Mouse (Mus musculus): Measurements from ENCODE around the gene Arpc4.

The Arpc4 gene

DNA sequence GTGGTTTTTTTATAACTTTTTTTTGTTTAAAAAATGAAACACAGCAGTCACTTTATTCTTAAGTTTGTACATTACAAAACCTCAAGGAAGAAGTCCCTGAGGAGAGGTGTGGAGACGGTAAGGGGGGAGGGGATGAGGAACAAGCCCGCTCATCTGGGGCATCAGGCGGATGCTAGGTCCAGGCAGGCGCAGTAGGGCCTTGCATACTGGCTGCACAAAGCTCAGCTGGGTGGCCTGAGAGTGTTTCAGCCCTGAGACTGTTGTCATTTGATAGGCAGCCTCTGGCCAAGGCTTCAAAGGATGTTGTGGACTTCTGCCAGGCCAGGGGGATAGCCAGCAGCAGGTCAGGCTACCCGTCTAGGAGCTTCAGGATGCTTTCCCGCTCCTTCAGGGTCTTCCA, 11.3 kb upstream of the Arpc4 start:
- no peak for DNase-seq (ENCODE audit: low spot score)

DNA sequence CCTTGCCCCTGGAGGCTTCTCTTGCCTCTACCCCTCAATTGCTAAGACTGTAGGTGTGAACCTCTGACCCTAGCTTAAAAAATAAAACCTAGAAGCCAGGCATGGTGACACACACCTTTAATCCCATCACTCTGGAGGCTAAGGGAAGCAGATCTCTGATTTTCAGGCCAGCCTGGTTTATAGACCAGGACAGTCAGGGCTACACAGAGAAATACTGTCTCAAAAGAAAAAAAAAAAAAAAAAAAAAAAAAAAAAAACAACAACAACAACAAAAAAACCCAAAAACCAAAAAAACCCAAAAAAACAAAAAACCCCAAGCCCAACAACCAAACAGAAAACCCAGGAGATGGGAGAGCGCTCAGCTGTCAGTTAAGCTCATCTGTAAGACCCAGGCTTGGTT, 10.3 kb upstream of the Arpc4 start:
- DNase-seq (ENCODE audit: low spot score) = no peak

DNA sequence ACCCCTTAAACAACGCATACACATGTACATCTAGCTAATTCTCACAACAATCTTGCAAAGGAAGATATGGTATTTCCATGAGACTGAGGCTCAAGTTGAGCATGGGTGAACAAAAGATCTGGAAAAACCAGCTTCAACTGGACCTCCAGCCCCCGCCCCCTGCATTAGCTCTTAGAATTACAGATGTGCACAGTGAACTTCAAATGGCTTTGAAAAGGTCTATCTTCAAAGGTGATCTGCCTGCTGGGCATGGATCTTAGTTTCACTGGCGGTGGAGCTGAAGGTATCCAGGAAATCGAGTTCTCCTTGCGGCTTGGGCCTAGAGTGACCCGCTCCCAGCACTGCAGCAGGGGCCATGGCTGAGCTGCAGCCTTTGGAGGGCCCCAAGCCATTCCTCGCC, 9.8 kb upstream of the Arpc4 start:
- DNase-seq (ENCODE audit: low spot score) = no peak

DNA sequence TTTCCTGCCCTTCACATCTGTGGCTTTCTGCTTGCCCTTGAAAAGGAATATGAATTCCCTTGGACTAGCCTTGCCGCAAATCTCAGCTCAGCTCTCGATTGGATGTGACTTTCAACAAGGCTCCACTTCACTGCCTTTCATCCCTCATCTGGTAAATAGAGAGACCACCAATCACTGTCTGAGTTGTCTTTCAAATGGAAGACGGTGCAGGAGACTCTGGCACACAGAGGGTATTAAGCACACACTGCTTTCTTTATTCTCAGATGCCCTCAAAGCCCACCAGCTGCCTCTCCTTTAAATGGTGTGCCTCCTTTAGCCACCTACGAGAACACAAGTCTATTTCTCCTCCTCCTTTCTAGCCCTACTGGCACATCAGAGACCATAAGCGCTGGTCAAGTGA, 9.3 kb upstream of the Arpc4 start:
- no peak for DNase-seq (ENCODE audit: low spot score)

DNA sequence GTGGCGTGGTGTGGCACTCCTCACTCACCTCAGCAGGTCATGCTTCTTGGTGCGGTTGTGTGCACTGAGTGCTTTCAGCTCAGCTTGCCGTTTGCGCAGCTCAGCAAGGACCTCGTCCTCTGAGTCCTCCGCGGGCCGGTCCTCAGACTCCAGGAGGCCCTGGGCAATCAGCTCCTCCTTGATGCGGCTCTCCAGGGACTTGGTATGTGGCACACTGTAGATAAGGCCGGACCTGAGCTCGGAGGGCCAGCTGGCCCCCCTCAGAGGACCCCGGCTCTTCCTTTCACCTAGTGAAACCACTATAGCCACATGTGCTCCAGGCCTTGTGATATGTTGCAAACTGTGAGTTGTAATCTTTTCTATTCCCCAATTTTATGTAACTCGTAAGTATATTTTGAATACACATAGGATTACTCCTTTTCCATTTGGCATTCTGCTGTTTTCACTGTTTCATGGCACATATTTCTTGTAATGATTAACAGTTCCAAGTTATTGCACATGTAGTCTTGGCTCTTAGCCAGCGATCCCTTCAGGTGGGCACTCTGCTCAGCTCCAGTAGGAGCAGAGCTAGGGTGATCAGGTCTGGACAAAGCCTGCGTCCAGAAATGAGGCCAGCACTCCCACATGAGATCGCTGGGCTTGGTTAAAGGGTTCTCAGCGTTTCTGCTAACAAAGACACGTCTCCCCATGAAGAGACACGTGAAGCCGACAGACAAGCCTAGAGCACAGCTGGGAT, 7.6 kb upstream of the Arpc4 start:
- DNase-seq (ENCODE audit: low spot score) = no peak

DNA sequence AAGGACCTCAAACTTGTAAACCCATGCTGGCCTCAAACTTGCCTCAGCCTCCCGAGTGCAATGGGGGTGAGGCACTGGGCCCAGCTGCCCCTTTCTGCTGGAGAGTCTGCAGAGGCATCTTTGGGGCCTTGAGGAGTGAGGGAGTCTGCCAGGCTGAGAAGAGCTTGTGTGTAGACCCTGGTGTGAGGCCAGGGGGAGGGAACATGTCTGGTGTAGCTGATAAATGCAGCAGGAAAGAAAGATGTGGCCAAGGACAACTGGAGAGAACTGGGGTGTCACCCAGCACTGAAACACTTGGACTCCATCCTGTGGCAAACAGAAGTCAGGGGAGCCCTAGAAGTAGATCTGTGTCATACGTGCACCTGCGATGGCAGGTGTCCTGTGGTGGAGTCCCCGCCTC, 4.4 kb upstream of the Arpc4 start:
- no peak for DNase-seq (ENCODE audit: low spot score)

DNA sequence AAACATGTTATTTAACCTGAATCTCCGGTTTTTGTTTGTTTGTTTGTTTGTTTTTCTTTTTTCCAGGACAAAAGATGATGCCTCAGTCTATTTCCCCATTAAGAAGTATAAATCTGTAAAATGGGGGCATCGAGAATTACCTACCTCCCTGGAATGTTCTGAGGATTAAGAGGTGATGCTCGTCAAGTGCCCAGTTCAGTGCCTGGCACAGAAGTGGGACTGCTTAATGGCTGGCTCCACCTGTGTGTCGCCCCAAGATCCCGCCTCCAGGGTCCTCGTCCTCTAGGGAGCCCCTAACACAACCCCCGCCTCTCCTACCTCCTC, 781 bp upstream of the Arpc4 start:
- no peak for DNase-seq (ENCODE audit: low spot score)

DNA sequence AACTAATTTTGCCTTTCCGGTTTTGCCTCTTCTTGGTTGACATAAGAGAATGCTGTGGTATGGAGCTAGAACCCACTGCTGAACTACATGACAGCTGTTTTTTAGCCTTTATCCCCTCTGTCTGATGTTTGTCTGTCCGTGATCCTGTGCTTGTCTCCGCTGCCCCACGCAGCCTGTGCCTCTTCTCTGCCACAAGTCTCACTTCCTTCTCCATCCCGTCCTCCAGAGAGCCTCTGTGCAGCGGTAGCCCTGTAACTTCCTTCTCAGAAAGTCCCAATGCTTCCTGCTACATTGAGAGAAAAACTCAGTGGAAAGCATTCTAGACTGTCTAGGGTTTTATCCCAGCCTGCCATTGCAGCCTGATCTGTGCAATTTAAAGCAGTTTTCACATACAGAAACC, 1.3 kb downstream of the Arpc4 start:
- DNase-seq (ENCODE audit: low spot score) = no peak

DNA sequence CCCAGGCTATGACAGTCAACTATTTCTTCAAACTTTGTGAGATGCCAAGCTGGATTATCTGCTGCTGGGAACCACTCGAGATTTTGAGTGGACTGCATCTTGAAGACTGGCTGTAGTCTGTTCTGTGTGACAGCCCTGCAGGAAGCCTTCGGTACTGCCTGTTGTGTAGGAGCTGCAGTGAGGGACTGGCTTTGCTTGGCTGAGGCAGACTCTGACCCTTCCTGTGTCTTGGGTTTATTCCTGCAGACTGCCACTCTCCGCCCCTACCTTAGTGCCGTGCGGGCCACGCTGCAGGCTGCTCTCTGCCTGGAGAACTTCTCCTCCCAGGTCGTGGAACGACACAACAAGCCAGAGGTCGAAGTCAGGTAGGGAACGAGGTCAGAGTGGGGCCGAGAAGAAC, 2.6 kb downstream of the Arpc4 start:
- DNase-seq (ENCODE audit: low spot score) = no peak

DNA sequence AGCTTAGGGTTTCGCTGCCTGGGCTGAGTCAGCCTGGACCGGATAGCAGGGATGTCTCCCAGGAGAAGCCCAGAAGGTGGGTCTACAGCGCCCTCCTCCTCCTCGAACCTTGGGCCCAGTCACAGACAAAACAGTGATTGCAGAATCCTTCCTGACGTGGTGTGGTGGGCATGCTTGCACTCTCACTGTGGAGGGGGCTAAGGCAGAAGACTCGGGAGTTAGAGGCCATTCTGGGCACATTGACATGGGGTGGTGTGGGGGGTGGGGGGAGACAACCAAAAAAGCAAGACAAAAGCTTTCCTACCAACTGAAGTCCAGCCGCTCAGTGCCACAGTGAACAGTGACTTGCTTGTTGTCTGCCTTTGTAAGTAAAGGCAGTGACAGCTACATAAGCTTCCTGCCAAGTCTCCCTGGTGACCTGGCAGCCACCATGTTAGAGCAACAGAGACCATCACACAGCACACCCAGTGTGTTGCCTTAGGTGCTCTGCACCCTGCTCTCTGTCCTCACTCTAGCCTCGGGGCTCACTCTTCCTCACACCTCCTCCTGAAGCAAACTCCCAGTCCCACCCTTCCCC, 6.5 kb downstream of the Arpc4 start:
- DNase-seq (ENCODE audit: low spot score) = no peak

DNA sequence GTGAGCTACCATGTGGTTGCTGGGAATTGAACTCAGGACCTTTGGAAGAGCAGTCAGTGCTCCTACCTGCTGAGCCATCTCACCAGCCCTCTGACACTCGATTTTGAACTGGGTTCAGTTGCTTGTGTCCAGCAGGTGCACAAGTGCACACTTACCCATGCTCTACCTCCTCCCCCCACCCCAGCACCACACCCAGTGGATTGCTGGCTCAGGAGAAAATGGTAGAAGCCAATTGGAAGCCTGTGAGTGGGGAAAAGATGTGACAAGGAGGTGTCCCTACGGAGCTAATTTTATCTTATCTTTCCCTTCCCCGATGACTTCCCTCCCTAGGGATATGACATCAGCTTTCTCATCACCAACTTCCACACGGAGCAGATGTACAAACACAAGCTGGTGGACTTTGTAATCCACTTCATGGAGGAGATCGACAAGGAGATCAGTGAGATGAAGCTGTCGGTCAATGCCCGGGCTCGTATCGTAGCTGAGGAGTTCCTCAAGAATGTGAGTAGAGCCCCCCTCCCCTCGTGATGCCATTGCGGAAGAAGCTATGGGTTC, 7.3 kb downstream of the Arpc4 start:
- no peak for DNase-seq (ENCODE audit: low spot score)

DNA sequence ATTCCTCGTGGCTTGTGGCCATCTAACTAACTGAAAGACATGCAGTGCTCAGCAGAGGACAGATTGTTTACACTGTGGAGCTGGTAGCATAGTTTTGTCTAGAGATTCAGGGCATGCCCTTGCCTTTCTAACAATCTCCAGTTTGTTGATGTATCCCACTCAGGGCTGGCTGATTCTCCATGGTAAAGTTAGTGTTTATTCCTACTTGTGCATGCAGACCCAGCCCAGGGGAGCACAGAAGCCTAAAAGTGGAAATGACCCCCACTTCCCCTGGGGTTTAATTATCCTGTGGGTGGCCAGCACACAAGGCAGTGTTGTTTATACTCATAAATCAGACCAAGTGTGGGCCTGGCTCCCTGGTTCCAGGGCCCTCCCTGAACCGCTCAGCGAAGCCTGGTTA, 8.1 kb downstream of the Arpc4 start:
- DNase-seq (ENCODE audit: low spot score) = no peak

DNA sequence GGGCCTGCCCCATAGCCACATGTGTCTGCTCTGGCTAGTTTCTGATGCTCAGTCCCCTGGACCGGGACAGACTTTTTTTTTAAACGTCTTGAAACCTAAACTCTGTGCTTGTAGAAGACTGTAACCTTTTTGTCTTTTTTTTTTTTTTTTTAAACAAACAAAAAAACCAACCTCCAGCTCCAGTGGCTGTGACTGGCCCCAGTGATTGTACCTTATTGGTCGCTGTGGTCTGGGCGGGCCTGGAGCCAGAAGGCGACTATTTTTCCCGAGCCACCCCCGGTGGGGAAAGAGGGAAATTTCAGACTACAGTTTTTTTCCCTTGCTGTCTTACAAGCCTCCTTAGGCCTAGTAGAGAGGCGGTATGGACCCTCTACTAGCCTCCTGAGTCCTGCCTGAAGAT, 11.0 kb downstream of the Arpc4 start, which contains the start of gene Ttll3:
Gene Ttll3, plus strand, starts transcription at position 301 of the 400 bp plus-strand sequence.
- no peak for DNase-seq (ENCODE audit: low spot score)

DNA sequence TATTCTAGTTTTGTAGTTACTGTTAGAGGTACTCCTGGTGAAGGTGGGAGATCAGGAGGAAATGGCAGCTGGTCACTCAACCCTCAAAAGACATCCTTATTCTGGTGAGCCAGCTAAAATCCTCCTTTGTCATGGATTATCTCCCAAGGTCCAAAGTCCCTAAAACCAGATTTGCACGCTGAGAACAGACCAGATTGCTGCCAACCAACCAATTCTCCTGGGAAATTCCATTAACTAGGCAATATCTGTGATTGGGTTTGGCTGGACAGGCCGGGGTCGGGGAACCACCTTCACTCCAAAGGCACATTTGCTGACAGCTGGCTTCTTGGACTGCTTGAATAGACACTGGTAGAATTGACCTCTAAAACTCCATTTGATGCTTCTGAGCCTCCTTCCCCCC, 12.8 kb downstream of the Arpc4 start:
- peak; percentile 21 for DNase-seq (ENCODE audit: low spot score)

DNA sequence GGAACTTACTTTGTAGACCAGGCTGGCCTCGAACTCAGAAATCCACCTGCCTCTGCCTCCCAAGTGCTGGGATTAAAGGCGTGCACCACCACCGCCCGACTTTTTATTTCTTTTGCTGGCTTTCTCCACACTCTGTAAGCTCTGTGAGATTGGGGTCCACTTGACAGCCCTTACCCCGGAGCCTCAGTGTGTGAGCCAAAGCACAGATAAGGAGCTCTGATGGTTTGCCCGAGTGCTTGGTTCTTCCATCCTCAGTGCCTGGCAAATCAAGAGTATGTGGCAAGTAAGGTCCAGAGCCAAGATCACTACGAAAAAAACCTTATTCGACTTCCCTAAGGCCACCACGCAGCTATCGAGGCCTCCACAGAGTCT, 14.1 kb downstream of the Arpc4 start:
- DNase-seq (ENCODE audit: low spot score) = no peak

DNA sequence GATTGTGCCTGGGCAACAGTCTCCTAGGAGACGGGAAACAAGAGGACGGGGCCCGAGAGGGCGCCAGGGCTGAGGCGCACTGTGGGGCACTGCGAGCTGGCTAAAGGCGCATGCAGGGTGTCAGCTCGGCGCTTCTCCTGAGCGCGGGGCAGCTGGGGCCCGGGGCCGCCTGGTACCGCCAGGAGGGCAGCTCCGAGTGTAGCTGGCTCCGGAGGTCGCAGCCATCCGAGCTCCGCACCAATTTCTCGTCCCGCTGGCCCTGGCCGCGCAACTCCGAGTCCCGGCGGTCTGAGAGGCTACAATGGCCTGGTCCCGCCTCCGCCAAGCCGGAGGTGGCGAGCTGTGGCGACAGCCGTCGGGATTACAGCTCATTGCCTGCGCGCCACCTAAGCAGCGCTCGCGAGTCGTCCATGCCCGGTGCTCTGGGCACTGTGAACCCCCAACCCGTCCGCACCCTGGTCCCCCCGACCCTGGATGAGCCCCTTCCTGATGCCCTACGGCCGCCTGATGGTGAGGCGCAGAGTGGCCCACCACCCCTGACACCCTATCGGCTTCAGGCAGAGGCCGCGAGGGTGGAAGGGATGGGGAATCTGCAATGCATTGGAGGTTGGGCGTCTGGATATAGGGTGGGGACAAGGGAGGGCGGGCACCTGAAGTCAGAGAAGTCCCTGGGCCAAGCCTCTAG, 14.6 kb downstream of the Arpc4 start:
- no peak for DNase-seq (ENCODE audit: low spot score)

DNA sequence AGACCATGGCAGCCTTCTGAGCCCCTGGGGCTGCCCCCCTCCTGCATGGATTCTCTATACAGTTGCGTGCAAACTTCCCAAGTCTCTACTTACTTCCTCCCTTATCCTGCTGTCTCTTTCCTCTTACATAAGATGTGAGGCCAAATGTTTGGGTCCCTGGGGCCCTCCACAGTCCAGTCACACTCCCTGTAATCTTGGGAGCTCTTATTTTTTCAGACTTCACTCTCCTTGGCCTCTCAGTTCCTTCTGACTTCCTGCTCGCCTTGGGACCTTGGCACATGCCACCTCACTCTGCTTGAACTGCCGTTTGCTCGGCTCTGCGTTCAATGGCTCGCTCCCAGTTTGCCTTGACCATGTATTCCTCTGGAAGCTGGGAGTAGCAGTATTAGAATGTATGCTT, 16.0 kb downstream of the Arpc4 start:
- DNase-seq (ENCODE audit: low spot score) = no peak

DNA sequence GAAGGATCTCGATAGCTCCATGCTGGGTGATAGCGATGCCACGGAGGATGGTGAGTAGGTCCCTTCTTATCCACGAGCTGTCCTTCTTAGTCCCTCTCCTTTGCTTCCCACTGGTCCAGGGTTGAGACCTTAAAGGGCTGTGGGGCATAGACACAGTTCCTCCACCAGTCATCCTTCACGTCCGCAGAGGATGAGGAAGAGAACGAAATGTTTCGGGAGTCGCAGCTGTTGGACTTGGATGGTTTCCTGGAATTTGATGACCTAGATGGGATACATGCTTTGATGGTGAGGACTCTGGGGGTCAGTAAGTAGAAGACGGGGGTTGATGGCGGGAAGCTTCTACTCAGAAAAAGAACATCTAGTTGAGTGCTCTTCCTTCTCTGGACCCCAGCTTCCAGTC, 16.9 kb downstream of the Arpc4 start:
- DNase-seq (ENCODE audit: low spot score) = no peak

DNA sequence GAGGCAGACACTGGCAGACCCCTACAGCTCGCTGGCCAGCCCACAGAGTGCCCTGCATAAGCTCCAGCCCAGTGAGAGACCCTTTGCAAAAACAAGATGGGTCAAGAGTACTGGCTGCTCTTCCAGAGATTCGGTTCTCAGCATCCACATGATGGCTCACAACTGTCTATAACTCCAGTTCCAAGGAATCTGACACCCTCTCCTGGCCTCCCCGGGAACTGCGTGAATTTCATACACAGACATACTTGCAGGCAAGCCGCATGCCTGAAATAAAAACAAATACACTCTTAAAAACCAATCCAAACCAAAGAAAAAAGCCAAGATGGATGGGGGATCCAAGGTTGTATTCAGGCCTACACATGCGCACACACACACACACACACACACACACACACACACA, 17.6 kb downstream of the Arpc4 start:
- no peak for DNase-seq (ENCODE audit: low spot score)

DNA sequence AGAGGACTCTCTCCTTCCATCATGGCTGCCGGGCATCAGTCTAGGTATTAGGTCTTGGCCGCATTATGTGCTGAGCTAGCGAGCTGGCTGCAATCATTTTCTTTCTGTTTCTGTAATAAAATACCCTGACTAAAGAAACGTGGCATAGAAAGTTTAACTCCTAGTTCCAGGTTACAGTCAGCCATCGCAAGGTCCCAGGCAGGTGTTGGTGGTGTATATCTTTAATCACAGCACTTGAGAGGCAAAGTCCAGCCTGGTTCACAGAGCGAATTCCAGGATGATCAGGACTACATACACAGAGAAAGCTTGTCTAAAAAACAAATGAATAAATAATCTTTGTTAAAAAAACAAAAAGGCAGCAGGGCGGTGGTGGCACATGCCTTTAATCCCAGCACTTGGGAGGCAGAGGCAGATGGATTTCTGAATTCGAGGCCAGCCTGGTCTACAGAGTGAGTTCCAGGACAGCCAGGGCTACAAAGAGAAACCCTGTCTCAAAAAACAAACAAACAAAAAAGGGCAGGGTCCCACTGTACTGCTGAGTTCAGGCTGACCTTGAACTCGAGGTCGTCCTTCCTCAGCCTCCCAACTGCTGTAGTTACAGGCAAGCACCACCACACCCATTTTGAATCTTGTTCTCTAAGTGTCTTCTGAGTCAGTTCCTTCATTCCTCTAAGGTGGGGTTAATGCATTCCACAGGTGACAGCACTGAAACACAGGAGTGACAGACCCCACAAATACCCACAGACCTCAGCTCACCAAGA, 18.5 kb downstream of the Arpc4 start:
- no peak for DNase-seq (ENCODE audit: low spot score)

DNA sequence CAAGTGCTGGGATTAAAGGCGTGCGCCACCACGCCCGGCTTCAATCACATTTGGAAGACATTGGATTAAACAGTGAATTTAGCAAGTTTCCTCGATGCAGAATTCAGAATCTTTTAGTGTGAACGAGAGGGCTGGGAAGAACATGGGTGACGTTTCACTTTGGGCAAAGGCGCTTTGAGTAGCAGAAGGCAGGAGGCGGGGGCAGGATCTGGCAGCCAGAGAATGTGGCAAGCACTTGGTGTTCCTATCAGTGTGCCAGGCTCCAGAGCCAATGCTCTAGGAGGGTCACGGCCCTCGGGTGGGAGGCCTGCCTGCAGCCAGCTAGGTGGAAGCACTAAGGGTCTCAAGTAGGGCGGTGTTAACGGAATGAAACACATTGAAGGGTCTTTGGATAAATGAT, 24.2 kb downstream of the Arpc4 start:
- no peak for DNase-seq (ENCODE audit: low spot score)

DNA sequence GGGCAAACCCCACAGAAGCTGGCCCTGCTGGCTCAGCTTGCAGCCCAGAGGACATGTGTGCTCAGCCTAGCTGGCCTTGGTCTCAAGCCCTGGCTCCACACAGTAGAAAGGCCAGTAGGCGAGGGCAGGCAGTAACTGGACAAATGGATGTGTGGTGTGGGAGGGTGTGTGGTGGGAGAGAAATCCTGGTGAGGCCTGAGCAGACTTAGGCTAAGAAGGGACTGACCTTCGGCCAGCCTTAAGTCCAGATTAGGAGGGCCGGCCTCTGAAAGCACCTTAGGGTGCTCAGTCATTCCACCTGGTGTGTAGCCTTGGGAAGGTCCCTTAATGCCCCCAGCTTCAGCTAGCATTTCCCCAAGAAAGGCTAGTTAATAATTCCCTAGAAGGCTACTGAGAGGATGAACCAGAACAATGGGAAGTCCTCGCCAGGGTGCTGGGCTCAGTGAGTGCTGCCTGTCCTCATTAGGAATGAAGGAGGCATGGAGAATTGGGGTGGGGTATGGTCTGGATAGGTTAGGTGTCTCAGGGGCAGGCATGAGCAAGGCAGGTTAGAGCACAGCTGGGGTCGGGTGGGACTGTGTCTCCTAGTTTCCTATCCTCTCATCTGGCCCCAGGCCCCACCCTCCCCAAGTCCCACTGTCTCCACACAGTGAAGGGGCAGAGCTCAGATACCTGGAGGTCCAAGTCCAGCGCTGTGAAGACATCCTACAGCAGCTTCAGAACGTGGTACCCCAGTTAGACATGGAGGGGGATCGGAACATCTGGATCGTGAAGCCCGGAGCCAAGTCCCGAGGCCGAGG, 26.9 kb downstream of the Arpc4 start:
- DNase-seq (ENCODE audit: low spot score) = no peak
